Mouse (Mus musculus): Measurements from ENCODE around the gene Gmppb. TPM values are rescaled to one million over a fixed set of nuclear protein-coding genes. Genes with fewer than 3 reads are reported as not detected.

The Gmppb gene
- polyA plus RNA-seq, 1 experiment from 2014 or later = 38.4 TPM

DNA sequence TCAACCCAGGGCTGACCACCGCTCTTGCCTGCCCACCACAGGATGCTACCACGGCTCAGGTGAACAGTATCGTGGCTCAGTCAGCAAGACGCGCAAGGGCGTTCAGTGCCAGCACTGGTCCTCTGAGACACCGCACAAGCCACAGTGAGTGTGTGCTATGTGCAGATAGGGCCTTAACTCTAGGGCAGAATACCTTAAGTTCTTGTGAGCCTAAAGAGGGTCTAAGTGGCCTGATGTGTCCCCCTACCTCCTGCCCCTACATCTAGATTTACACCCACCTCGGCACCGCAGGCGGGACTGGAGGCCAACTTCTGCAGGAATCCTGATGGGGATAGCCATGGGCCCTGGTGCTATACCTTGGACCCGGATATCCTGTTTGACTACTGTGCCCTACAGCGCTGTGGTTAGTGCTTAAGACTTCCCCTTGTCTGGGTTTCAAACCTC, 34.0 kb downstream of the Gmppb start, which contains the start of gene Rnf123:
Gene Rnf123 (minus strand): TSS at position 359 of the 444 bp plus-strand sequence.
- Histone ChIP-seq H3K27me3 (peaks cover 33% of the 10 kb centered on the region), H3K4me2 (replicated peaks) (peak within 1 kb of the TSS; percentile 36), H3K4me1 (peaks cover 28% of the 10 kb centered on the region), H3K36me3 (peaks cover 38% of the 10 kb centered on the region), H3K4me3 (replicated peaks) (peak within 1 kb of the TSS; percentile 12; the same call in 1 of the 2 replicates), H3K9ac (no peak within 1 kb of the TSS), H3K9me3 (replicated peaks) (no peaks in the 10 kb centered on the region), H3K27ac (replicated peaks) (no peak within 1 kb of the TSS)
- ATAC-seq (ENCODE audit: insufficient number of reproducible peaks, low FRiP score, low TSS enrichment, low read depth) = no peak
- WGBS = 31% methylated on average over 12 of the region's 12 CpGs

GRCm38 (mm10) chr9:108083561-108083960, 34.5 kb downstream of the Gmppb start:
- H3K4me3 ChIP-seq (replicated peaks) = no peak overlapping the region
- peaks cover 22% of the 10 kb centered on the region for H3K4me1 ChIP-seq
- no peak for ATAC-seq (ENCODE audit: insufficient number of reproducible peaks, low FRiP score, low TSS enrichment, low read depth)
- H3K27me3 ChIP-seq = peaks cover 33% of the 10 kb centered on the region
- no peak overlapping the region for H3K27ac ChIP-seq (replicated peaks)
- no peaks in the 10 kb centered on the region for H3K9me3 ChIP-seq (replicated peaks)
- H3K36me3 ChIP-seq = peaks cover 44% of the 10 kb centered on the region
- no peak overlapping the region for H3K9ac ChIP-seq
- no peak overlapping the region for H3K4me2 ChIP-seq (replicated peaks)
- WGBS = 85% methylated on average over 6 of the region's 6 CpGs

- no peak overlapping the region for H3K27ac ChIP-seq (replicated peaks)
- peaks cover 33% of the 10 kb centered on the region for H3K27me3 ChIP-seq
- H3K36me3 ChIP-seq = peaks cover 61% of the 10 kb centered on the region
- H3K9me3 ChIP-seq (replicated peaks) = no peaks in the 10 kb centered on the region
- H3K4me1 ChIP-seq = peaks cover 15% of the 10 kb centered on the region
- no peak for ATAC-seq (ENCODE audit: insufficient number of reproducible peaks, low FRiP score, low TSS enrichment, low read depth)
- no peak overlapping the region for H3K4me2 ChIP-seq (replicated peaks)
- no peak overlapping the region for H3K9ac ChIP-seq
- H3K4me3 ChIP-seq (replicated peaks) = no peak overlapping the region
- 89% methylated on average over 4 of the region's 4 CpGs for WGBS
Measured at GRCm38 (mm10) chr9:108085261-108085660, 36.2 kb downstream of the Gmppb start.

DNA sequence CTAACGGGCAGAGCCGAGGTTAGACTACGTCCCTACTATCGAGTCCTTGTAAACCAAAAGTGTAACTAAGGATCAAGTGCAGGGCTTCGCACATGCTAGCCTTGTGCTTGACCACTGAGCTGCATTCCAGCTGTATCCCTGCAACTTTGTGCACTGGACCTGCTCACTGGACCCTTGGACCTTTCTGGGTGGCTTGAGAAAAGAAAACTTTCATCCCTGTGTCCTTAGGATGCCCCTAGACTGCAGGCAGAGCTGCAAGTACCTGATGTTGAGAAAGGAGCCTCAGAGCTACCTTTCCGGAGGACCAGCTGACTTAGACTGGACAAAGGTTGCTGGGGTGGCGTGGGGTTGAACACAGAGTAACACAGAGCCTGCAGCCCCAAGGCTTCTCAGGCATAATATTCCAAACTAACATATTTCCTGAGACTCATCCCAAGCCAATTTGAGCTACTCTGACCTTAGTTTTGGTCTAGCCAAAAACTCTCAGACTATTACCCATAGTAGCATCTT, 41.6 kb downstream of the Gmppb start:
- Histone ChIP-seq H3K4me1 (peaks cover 20% of the 10 kb centered on the region), H3K9me3 (replicated peaks) (no peaks in the 10 kb centered on the region), H3K36me3 (peaks cover 71% of the 10 kb centered on the region), H3K9ac (no peak overlapping the region), H3K4me2 (replicated peaks) (no peak overlapping the region), H3K27ac (replicated peaks) (no peak overlapping the region), H3K4me3 (replicated peaks) (no peak overlapping the region), H3K27me3 (no peaks in the 10 kb centered on the region)
- ATAC-seq (ENCODE audit: insufficient number of reproducible peaks, low FRiP score, low TSS enrichment, low read depth) = no peak
- WGBS = 93% methylated on average over 7 of the region's 7 CpGs

- no peaks in the 10 kb centered on the region for H3K9me3 ChIP-seq (replicated peaks)
- H3K36me3 ChIP-seq = peaks cover 42% of the 10 kb centered on the region
- H3K4me2 ChIP-seq (replicated peaks) = peak overlapping the region; percentile 93
- H3K27ac ChIP-seq (replicated peaks) = no peak overlapping the region
- peak overlapping the region; percentile 60 for H3K4me3 ChIP-seq (replicated peaks)
- peaks cover 22% of the 10 kb centered on the region for H3K4me1 ChIP-seq
- no peaks in the 10 kb centered on the region for H3K27me3 ChIP-seq
- peak overlapping the region; percentile 31; the same call in 1 of the 2 replicates for H3K9ac ChIP-seq
- WGBS = 66% methylated on average over 10 of the region's 10 CpGs
- ATAC-seq (ENCODE audit: insufficient number of reproducible peaks, low FRiP score, low TSS enrichment, low read depth) = no peak
Measured at GRCm38 (mm10) chr9:108093586-108093985, 44.5 kb downstream of the Gmppb start.

DNA sequence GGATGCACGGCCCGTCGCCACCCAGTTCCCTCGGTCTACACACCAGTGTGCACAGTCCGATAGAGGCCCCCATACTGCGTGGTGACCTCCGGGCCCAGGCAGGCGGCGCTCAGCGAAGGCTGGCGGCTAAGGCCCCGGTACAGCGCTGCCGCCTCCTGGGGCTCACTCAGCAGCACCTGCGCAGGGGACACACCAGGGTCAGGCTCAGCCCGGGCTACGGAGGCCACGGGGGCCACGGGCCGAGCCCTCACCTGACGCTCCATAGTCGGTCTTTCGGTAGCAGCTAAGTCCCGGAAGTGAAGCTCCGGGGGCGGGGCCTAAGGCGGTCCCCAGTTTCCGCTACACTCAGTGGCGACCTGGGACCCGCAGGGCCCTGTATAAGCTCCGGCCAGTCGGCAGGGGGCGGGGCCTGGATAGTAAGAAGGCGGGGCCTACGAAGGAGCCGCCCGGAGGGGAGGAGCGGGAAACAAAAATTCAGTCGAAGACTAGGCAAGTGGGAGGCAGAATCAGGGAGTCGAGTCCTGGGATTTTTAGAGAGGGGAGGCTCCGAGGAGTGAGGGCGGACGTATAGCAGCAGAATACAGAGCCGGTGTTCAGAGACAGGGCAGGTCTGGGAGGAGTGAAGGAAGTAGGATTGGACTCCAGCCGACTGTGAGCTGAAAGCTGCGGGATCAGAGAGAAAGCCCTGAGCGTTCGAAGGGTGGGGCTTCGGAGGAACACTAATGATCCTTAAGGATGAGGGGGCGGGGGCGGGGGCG, 45.3 kb downstream of the Gmppb start, which contains the start of gene Apeh:
Gene Apeh (minus strand): TSS at position 423 of the 758 bp plus-strand sequence.
- peak within 1 kb of the TSS; percentile 68 for H3K27ac ChIP-seq (replicated peaks)
- H3K36me3 ChIP-seq = peaks cover 34% of the 10 kb centered on the region
- H3K9ac ChIP-seq = peak within 1 kb of the TSS; percentile 42
- ATAC-seq (ENCODE audit: insufficient number of reproducible peaks, low FRiP score, low TSS enrichment, low read depth) = peak; percentile 92
- H3K4me2 ChIP-seq (replicated peaks) = peak within 1 kb of the TSS; percentile 93
- no peaks in the 10 kb centered on the region for H3K27me3 ChIP-seq
- H3K9me3 ChIP-seq (replicated peaks) = no peaks in the 10 kb centered on the region
- under 1% methylated on average over 52 of the region's 52 CpGs for WGBS
- H3K4me3 ChIP-seq (replicated peaks) = peak within 1 kb of the TSS; percentile 60
- peaks cover 22% of the 10 kb centered on the region for H3K4me1 ChIP-seq

GRCm38 (mm10) chr9:108094998-108095411, 46.0 kb downstream of the Gmppb start:
- Histone ChIP-seq H3K36me3 (peaks cover 28% of the 10 kb centered on the region), H3K27me3 (no peaks in the 10 kb centered on the region), H3K4me2 (replicated peaks) (peak overlapping the region; percentile 93), H3K27ac (replicated peaks) (peak overlapping the region; percentile 68), H3K9me3 (replicated peaks) (no peaks in the 10 kb centered on the region), H3K4me3 (replicated peaks) (peak overlapping the region; percentile 60), H3K9ac (peak overlapping the region; percentile 42), H3K4me1 (peaks cover 22% of the 10 kb centered on the region)
- WGBS = under 1% methylated on average over 16 of the region's 16 CpGs
- peak; percentile 16; the same call in 1 of the 2 replicates for ATAC-seq (ENCODE audit: insufficient number of reproducible peaks, low FRiP score, low TSS enrichment, low read depth)

DNA sequence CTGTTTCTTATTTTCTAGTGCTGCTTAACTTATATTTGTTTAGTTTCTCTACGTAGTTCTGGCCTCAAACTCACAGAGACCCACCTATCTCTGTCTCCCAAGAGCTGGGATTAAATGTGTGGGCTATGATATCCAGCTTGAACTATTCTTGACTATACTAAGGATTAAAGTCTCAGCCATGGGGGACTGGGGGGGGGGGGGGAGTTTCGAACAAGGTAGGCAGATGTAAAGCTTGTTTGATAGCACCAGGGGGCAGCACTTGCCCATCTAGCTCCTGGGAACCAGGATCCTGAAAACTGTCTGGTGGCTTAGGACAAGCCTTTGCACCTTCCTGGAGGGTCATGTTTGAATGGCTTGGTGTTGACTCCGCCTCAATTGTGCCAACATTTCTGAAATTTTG, 46.5 kb downstream of the Gmppb start:
- WGBS = 5% methylated on average over 3 of the region's 3 CpGs
- H3K4me3 ChIP-seq (replicated peaks) = peak overlapping the region; percentile 60
- H3K27ac ChIP-seq (replicated peaks) = peak overlapping the region; percentile 68; the same call in 1 of the 2 replicates
- no peak for ATAC-seq (ENCODE audit: insufficient number of reproducible peaks, low FRiP score, low TSS enrichment, low read depth)
- peak overlapping the region; percentile 93 for H3K4me2 ChIP-seq (replicated peaks)
- peaks cover 22% of the 10 kb centered on the region for H3K4me1 ChIP-seq
- H3K9ac ChIP-seq = no peak overlapping the region
- no peaks in the 10 kb centered on the region for H3K27me3 ChIP-seq
- H3K36me3 ChIP-seq = peaks cover 23% of the 10 kb centered on the region
- H3K9me3 ChIP-seq (replicated peaks) = no peaks in the 10 kb centered on the region

- Histone ChIP-seq H3K9ac (no peak overlapping the region), H3K4me1 (peaks cover 22% of the 10 kb centered on the region), H3K36me3 (peaks cover 17% of the 10 kb centered on the region), H3K4me3 (replicated peaks) (no peak overlapping the region; the same call in 1 of the 2 replicates), H3K27me3 (no peaks in the 10 kb centered on the region), H3K4me2 (replicated peaks) (no peak overlapping the region), H3K9me3 (replicated peaks) (no peaks in the 10 kb centered on the region), H3K27ac (replicated peaks) (no peak overlapping the region)
- WGBS = 64% methylated on average over 10 of the region's 10 CpGs
- no peak for ATAC-seq (ENCODE audit: insufficient number of reproducible peaks, low FRiP score, low TSS enrichment, low read depth)
Measured at GRCm38 (mm10) chr9:108095949-108096712, 47.1 kb downstream of the Gmppb start.

GRCm38 (mm10) chr9:108099619-108100018, 50.6 kb downstream of the Gmppb start:
- Histone ChIP-seq H3K4me3 (replicated peaks) (no peak overlapping the region), H3K4me2 (replicated peaks) (no peak overlapping the region), H3K27me3 (no peaks in the 10 kb centered on the region), H3K4me1 (peaks cover 14% of the 10 kb centered on the region), H3K9me3 (replicated peaks) (no peaks in the 10 kb centered on the region), H3K27ac (replicated peaks) (no peak overlapping the region), H3K9ac (no peak overlapping the region), H3K36me3 (no peaks in the 10 kb centered on the region)
- 81% methylated on average over 8 of the region's 8 CpGs for WGBS
- no peak for ATAC-seq (ENCODE audit: insufficient number of reproducible peaks, low FRiP score, low TSS enrichment, low read depth)
